Mouse (Mus musculus) liver, embryonic 13.5 days (tissue): ENCODE measurements around the gene Slc16a7. TPM values are rescaled to one million over a fixed set of nuclear protein-coding genes. Genes with fewer than 3 reads are reported as not detected.

ENCODE experiments used
- ATAC-seq: fragments of 200-750 bp; cut with Nextera tagmentation; 2 replicates; pipeline ENCODE4 v1.8.0; 2017; ENCODE audit warnings: low read depth, mild to moderate bottlenecking, moderate number of reproducible peaks, moderate library complexity
- DNase-seq: peaks from one replicate; pipeline ENCODE4 v3.0.0; 2022
- H3K27ac ChIP-seq: fragments of 300-500 bp; sonication (generic); 2 replicates; pipeline ENCODE4 v1.5.1; 2015; ENCODE audit warnings: moderate library complexity, mild to moderate bottlenecking, inconsistent platforms
- H3K27me3 ChIP-seq: fragments of 300-500 bp; sonication (generic); 2 replicates; pipeline ENCODE4 v1.6.1; 2015; ENCODE audit warnings: mild to moderate bottlenecking, inconsistent platforms
- H3K36me3 ChIP-seq: fragments of 300-500 bp; sonication (generic); 2 replicates; pipeline ENCODE4 v1.6.1; 2015; ENCODE audit warnings: mild to moderate bottlenecking, inconsistent platforms
- H3K4me1 ChIP-seq: fragments of 300-500 bp; sonication (generic); replicated peaks from 2 replicates; pipeline ENCODE4 v1.6.1; 2015; ENCODE audit warnings: inconsistent platforms
- H3K4me2 ChIP-seq: fragments of 300-500 bp; sonication (generic); 2 replicates; pipeline ENCODE4 v1.6.1; 2015; ENCODE audit warnings: inconsistent platforms, mild to moderate bottlenecking, moderate library complexity
- H3K4me3 ChIP-seq: fragments of 300-500 bp; sonication (generic); replicated peaks from 2 replicates; pipeline ENCODE4 v1.5.1; 2015; ENCODE audit warnings: mild to moderate bottlenecking, inconsistent platforms
- H3K9ac ChIP-seq: fragments of 300-500 bp; sonication (generic); 2 replicates; pipeline ENCODE4 v1.6.1; 2015; ENCODE audit warnings: mild to moderate bottlenecking, inconsistent platforms
- H3K9me3 ChIP-seq: fragments of 300-500 bp; sonication (generic); replicated peaks from 2 replicates; pipeline ENCODE4 v1.6.1; 2016; ENCODE audit warnings: inconsistent platforms
- WGBS: fragments of 180-500 bp; shearing (Covaris S2); methylation state at CpG from one replicate; pipeline ENCODE4 v1.1.7; 2015; ENCODE audit not compliant: insufficient replicate concordance; 5-methylcytosine and 5-hydroxymethylcytosine counted together
- polyA plus RNA-seq: library from polyadenylated mRNA; unstranded; fragments of >200 nt; fragmentation: Nextera tagmentation; extraction: Ambion mirVana; gene quantifications from 2 replicates; pipeline ENCODE4 v1.2.1, GENCODE M21; 2015

The Slc16a7 gene
- polyA plus RNA-seq, 1 experiment from 2014 or later, result 6.8 TPM

DNA sequence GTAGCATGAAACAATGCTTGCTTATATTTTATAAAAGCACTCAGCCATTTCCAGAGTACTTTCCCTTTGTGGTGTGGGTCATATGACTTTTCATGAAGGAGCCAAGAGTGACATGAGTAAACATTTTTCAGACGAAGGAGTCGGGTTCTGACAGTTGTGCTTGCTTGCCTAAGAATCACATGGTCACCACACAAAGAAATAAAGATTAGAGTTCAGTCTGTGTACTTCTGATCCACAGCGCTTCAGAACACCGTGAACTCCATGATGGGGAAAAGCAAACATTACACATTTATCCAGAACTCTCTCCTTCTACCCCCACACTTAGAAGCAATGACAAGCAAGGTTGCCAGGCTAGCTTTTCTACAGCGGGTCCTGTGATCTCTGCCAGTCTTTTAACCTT lies 119.0 kb downstream of the Slc16a7 start:
- DNase-seq (no peak), ATAC-seq (no peak)
- WGBS, result 47% methylated on average over 5 of the region's 5 CpGs
- H3K4me2 ChIP-seq, result no peak overlapping the region
- H3K27ac ChIP-seq, result no peak overlapping the region
- no peaks in the 10 kb centered on the region for H3K27me3 ChIP-seq
- H3K9ac ChIP-seq, result no peak overlapping the region
- no peaks in the 10 kb centered on the region for H3K9me3 ChIP-seq
- no peak overlapping the region for H3K4me3 ChIP-seq
- H3K36me3 ChIP-seq, result no peaks in the 10 kb centered on the region
- H3K4me1 ChIP-seq, result no peaks in the 10 kb centered on the region

DNA sequence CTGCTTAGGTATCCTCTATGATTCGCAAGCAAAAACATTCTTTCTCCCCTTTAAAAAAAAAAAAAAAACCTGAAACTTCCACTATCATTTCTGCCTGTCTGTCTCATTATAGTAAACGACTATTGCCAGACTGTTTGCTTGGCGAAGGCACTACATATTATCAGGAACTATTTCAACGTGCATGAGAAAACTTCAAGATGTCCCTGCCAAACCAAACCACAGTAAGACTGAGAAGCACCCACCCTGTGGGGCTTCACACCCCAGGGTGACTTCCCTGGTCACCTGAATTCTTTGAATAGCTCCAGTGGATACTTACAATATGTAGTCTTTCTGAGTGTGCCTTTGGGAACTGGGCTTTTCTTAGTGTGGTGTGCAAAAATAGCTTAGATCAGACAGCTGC lies 122.9 kb downstream of the Slc16a7 start:
- H3K27me3 ChIP-seq, result no peaks in the 10 kb centered on the region
- no peaks in the 10 kb centered on the region for H3K9me3 ChIP-seq
- WGBS, result 50% methylated on average over 4 of the region's 4 CpGs
- DNase-seq (no peak), ATAC-seq (no peak)
- H3K9ac ChIP-seq, result no peak overlapping the region
- no peaks in the 10 kb centered on the region for H3K4me1 ChIP-seq
- H3K4me3 ChIP-seq, result no peak overlapping the region
- no peak overlapping the region for H3K4me2 ChIP-seq
- no peak overlapping the region for H3K27ac ChIP-seq
- no peaks in the 10 kb centered on the region for H3K36me3 ChIP-seq

DNA sequence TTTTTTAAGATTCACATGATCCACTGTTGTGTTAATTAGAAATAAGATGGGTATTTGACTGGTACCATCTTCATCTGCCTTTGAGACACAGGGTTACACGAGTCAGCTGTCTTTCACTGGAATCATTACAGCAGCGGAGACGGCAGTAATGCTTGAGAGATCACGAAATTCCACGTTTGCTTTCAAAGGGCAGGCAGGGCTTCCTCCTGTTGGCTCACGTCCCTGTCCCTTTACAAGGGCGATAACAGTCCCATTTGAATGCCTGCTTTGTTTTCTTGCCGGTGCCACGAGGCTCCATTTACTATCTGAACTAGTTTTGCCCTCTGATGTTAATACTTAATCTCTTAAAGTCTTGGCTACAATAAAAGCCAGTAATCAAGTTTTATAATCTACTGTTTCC lies 123.4 kb downstream of the Slc16a7 start:
- Histone ChIP-seq H3K9ac (no peak overlapping the region), H3K4me1 (no peaks in the 10 kb centered on the region), H3K4me2 (no peak overlapping the region), H3K27me3 (no peaks in the 10 kb centered on the region), H3K27ac (no peak overlapping the region), H3K36me3 (no peaks in the 10 kb centered on the region), H3K9me3 (no peaks in the 10 kb centered on the region), H3K4me3 (no peak overlapping the region)
- DNase-seq, result no peak
- ATAC-seq, result no peak
- WGBS, result 61% methylated on average over 9 of the region's 9 CpGs

DNA sequence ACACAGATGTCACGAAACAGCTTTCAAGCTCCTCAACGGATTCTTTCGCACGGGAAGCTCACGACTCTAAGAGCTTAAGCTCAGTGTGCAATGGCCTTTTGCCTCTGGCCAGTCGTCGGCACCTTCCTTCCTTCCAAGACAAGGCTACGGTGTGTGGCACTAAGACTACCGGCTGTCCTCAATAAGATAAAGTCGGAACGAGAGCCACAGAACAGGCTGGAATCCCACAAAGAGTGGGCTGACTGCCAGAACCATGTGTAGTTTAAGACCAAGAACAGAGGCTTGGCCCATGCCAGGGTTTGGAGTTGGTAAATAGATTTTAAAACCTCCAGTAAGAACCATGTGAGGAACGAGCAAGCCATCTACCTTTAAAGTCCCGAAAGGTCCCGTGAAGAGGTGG lies 123.8 kb downstream of the Slc16a7 start:
- Histone ChIP-seq H3K9me3 (no peaks in the 10 kb centered on the region), H3K4me2 (no peak overlapping the region), H3K4me3 (no peak overlapping the region), H3K36me3 (no peaks in the 10 kb centered on the region), H3K27ac (no peak overlapping the region), H3K4me1 (no peaks in the 10 kb centered on the region), H3K9ac (no peak overlapping the region), H3K27me3 (no peaks in the 10 kb centered on the region)
- 76% methylated on average over 14 of the region's 14 CpGs for WGBS
- no peak for DNase-seq
- ATAC-seq, result no peak

DNA sequence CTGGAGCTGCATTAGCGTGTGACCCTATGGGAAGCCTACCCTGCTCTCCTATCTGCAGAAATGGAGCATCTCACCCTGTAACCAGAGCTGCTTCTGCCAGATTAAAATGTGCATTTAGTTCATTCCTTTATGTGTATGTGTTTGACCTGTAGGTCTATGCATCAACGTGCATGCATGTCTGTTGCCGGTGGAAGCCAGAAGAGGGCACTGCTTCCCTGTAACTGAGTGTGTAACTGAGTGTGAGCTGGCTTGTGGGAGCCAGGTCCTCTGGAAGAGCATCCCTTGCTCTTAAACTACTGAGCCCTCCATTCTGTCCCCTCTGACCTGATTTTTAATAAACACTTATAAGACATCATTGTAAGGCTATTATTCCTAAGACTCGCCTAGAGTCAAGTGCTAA lies 124.3 kb downstream of the Slc16a7 start:
- H3K4me3 ChIP-seq, result no peak overlapping the region
- no peaks in the 10 kb centered on the region for H3K4me1 ChIP-seq
- DNase-seq (no peak), ATAC-seq (no peak)
- no peak overlapping the region for H3K4me2 ChIP-seq
- H3K27ac ChIP-seq, result no peak overlapping the region
- H3K9me3 ChIP-seq, result no peaks in the 10 kb centered on the region
- H3K36me3 ChIP-seq, result no peaks in the 10 kb centered on the region
- H3K9ac ChIP-seq, result no peak overlapping the region
- H3K27me3 ChIP-seq, result no peaks in the 10 kb centered on the region
- WGBS, result 53% methylated on average over 4 of the region's 4 CpGs

DNA sequence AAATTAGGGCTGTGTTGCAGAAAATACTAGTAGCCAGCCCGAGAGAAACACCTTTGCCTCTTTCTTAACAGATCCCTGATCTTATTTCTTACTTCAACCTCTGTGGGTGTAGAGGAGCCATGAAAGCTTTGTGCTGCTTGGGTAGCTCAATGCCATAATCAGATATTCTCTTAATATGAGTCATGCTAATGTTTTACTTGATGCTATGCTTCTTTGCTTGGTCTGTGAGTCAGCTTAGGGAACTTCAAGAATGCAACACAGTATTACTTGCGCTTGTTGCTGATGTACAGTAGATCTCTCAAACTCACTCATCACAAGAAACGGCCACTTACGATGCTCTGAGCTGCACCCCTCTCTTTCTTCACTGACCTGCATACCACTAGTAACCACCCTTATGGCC lies 133.4 kb downstream of the Slc16a7 start:
- DNase-seq (no peak), ATAC-seq (no peak)
- Histone ChIP-seq H3K9me3 (no peaks in the 10 kb centered on the region), H3K36me3 (no peaks in the 10 kb centered on the region), H3K4me1 (no peaks in the 10 kb centered on the region), H3K9ac (no peak overlapping the region), H3K4me2 (no peak overlapping the region), H3K27ac (no peak overlapping the region), H3K27me3 (no peaks in the 10 kb centered on the region), H3K4me3 (no peak overlapping the region)
- 72% methylated on average over 4 of the region's 4 CpGs for WGBS

DNA sequence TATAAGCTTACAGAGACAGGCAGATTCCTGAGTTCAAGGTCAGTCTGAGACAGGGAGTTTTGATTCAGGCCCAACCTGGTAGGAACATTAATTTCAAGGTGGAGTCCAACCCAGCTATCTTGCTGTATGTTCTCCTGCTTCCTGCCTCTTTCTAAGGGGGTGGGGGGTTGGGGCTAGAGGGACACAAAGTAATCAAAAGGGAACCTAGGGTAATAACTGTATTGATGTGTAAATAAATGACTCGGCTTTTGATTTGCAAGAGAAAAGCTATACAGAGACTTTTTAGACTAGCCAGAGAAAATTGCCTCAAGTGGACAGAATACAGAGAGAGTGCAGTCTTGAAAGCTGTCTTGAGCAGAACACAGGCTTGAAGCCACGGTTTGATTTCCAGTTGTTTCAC lies 174.7 kb downstream of the Slc16a7 start:
- Histone ChIP-seq H3K9ac (no peak overlapping the region), H3K4me2 (no peak overlapping the region), H3K27ac (no peak overlapping the region), H3K4me3 (no peak overlapping the region), H3K9me3 (peaks cover 4% of the 10 kb centered on the region; the same call in 1 of the 2 replicates), H3K4me1 (no peaks in the 10 kb centered on the region), H3K27me3 (no peaks in the 10 kb centered on the region), H3K36me3 (no peaks in the 10 kb centered on the region)
- ATAC-seq (no peak), DNase-seq (no peak)
- 63% methylated on average over 2 of the region's 2 CpGs for WGBS

DNA sequence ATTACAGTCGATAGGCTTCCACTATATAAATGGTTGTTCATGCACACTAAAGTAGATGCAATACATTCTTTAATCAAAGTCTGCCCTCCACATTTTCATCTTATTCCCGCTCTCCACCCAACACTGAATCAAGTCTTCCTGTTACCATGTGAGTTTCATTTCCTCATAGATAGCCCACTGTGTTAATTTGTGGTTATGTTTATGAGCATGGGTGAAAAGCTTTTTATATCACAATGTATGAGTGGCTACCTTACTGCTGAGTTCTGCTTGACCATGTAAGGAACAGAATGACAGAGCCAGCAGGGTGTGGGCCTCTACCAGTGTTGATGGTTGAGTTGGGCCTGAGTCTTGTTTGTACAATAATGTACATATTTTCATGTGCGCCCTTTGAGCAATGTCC lies 175.5 kb downstream of the Slc16a7 start:
- H3K9ac ChIP-seq, result no peak overlapping the region
- no peaks in the 10 kb centered on the region for H3K36me3 ChIP-seq
- no peaks in the 10 kb centered on the region for H3K4me1 ChIP-seq
- no peak for ATAC-seq
- H3K9me3 ChIP-seq, result peaks cover 4% of the 10 kb centered on the region; the same call in 1 of the 2 replicates
- H3K27ac ChIP-seq, result no peak overlapping the region
- H3K4me2 ChIP-seq, result no peak overlapping the region
- no peak overlapping the region for H3K4me3 ChIP-seq
- H3K27me3 ChIP-seq, result no peaks in the 10 kb centered on the region
- no peak for DNase-seq
- 76% methylated on average over 3 of the region's 3 CpGs for WGBS

DNA sequence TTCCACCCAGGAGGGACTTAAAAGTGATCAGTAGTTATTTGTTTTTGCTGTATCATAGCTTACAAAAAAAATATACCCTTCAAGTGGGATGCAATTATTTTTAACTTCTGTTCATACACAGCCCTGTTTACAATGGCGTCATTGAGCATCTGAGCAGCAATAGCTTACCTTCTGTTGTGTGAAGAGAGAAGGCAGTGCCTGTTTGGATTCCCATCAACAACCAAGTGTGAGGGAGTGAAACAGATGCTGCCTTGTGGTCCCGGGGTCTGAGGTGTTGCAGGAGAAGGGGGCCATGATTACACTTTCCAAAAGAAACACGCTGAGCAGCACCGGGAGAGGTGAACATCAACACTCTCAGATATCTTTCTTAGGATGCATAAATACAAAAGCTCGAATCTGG lies 201.7 kb downstream of the Slc16a7 start:
- H3K27ac ChIP-seq, result no peak overlapping the region
- no peaks in the 10 kb centered on the region for H3K9me3 ChIP-seq
- 51% methylated on average over 5 of the region's 5 CpGs for WGBS
- H3K36me3 ChIP-seq, result no peaks in the 10 kb centered on the region
- H3K4me3 ChIP-seq, result no peak overlapping the region
- no peaks in the 10 kb centered on the region for H3K27me3 ChIP-seq
- ATAC-seq, result no peak
- H3K4me1 ChIP-seq, result no peaks in the 10 kb centered on the region
- H3K9ac ChIP-seq, result no peak overlapping the region
- H3K4me2 ChIP-seq, result no peak overlapping the region
- no peak for DNase-seq

DNA sequence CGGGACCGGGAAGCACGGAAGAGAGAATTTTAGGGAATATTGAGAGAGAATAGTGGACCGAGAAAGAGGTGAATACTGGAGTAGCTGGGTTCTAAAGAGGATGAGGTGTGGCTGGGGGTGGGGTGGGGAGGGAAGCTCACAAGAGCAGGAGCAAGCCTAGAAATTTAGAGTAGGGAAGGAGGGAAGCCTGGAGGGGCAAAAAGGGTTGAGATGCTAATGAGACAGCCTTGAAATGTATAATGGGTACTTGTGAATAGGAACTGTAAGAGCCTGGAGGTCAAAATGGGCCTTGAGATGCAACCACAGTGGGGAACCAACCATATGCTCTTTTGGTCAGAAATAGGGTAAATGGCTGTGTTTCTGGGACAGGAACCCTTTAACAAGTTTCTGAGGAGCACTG lies 203.9 kb downstream of the Slc16a7 start:
- H3K4me1 ChIP-seq, result no peaks in the 10 kb centered on the region
- no peak overlapping the region for H3K4me3 ChIP-seq
- no peaks in the 10 kb centered on the region for H3K36me3 ChIP-seq
- WGBS, result 84% methylated on average over 4 of the region's 4 CpGs
- no peaks in the 10 kb centered on the region for H3K27me3 ChIP-seq
- no peak overlapping the region for H3K9ac ChIP-seq
- no peak overlapping the region for H3K4me2 ChIP-seq
- no peaks in the 10 kb centered on the region for H3K9me3 ChIP-seq
- no peak for DNase-seq
- ATAC-seq, result no peak
- no peak overlapping the region for H3K27ac ChIP-seq

DNA sequence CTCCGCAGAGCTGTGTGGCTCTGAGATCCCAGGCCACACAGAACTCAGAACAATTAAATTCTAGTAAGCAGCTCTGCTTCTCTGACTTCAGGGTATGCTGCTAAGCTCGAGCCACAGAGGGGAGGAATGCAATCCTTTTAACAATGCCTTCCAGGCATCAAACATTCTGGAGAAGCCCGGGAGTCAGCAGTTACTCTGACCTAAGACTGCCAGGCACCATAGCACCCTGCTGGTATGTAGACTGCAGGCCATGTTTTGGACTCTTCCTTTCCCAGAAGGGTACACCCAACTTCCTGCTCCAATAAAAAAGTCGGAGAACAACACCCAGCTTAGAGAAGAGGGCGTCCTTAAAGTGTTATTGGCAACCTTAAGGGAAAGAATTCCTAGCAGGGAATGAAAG lies 205.1 kb downstream of the Slc16a7 start:
- Histone ChIP-seq H3K9ac (no peak overlapping the region), H3K4me2 (no peak overlapping the region), H3K36me3 (no peaks in the 10 kb centered on the region), H3K4me3 (no peak overlapping the region), H3K27ac (no peak overlapping the region), H3K4me1 (no peaks in the 10 kb centered on the region), H3K9me3 (no peaks in the 10 kb centered on the region), H3K27me3 (no peaks in the 10 kb centered on the region)
- DNase-seq, result no peak
- 38% methylated on average over 5 of the region's 5 CpGs for WGBS
- ATAC-seq, result no peak

DNA sequence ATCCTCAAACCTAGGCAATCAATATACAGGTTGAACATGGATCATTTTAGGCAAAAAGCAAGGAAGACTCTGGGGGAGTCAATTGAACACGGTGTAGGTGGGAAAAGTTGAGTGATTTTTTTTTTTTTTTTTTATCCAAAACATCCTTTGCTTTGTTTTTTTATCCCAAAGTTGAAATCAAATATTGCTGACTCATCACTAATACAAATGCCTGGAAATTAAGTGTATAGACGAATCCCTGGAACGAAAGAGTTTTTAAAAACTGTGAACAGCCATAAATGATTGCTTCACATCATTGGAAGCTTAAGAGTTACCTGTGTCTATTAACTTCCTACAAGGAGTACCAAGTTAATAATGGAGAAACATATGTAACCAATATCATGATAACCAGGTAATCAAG lies 206.7 kb downstream of the Slc16a7 start:
- H3K4me2 ChIP-seq, result no peak overlapping the region
- 69% methylated on average over 3 of the region's 3 CpGs for WGBS
- no peak for ATAC-seq
- H3K27ac ChIP-seq, result no peak overlapping the region
- no peaks in the 10 kb centered on the region for H3K27me3 ChIP-seq
- no peaks in the 10 kb centered on the region for H3K9me3 ChIP-seq
- H3K4me3 ChIP-seq, result no peak overlapping the region
- no peaks in the 10 kb centered on the region for H3K4me1 ChIP-seq
- DNase-seq, result no peak
- H3K9ac ChIP-seq, result no peak overlapping the region
- no peaks in the 10 kb centered on the region for H3K36me3 ChIP-seq

DNA sequence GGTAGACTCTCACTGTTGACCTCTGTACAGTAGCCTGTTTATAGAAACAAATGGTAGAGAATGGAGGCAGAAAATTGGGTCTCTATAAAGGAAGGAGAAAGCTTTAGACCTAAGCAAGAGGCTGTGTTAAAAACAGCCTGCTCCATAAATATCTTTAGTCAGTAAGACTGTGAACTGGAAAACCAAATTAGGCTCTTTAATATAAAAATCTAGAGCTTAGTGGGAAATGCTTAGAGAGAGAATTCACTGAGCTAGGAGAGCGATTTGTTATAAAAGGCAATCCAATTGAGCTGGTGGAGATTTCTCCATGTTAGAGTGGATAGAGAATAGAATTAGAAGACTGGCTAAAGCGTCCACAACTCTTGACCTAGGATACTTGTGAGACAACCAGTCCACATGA lies 211.5 kb downstream of the Slc16a7 start:
- H3K27ac ChIP-seq, result no peak overlapping the region
- no peaks in the 10 kb centered on the region for H3K27me3 ChIP-seq
- H3K4me1 ChIP-seq, result no peaks in the 10 kb centered on the region
- H3K36me3 ChIP-seq, result no peaks in the 10 kb centered on the region
- WGBS, result 50% methylated on average over 2 of the region's 2 CpGs
- H3K9ac ChIP-seq, result no peak overlapping the region
- no peak for ATAC-seq
- DNase-seq, result no peak
- no peak overlapping the region for H3K4me2 ChIP-seq
- H3K4me3 ChIP-seq, result no peak overlapping the region
- H3K9me3 ChIP-seq, result no peaks in the 10 kb centered on the region
